Mouse (Mus musculus) layer of hippocampus, adult 9-10 months (tissue): ENCODE data around the gene Spink8.
"Not testable (repeated sequence)": the region's sequence is repeated elsewhere in the genome, so short reads cannot be mapped to it uniquely, and the experiment has no call there.

Experiments used
- DNase-seq: peaks from one replicate; pipeline ENCODE4 v3.0.0; 2022; ENCODE audit warnings: low spot score

Gene Spink8

GRCm38 (mm10) chr9:109811980-109812379 is at the start of gene Spink8:
Gene Spink8, plus strand, starts transcription at chr9:109812280.
- no peak for DNase-seq

DNA sequence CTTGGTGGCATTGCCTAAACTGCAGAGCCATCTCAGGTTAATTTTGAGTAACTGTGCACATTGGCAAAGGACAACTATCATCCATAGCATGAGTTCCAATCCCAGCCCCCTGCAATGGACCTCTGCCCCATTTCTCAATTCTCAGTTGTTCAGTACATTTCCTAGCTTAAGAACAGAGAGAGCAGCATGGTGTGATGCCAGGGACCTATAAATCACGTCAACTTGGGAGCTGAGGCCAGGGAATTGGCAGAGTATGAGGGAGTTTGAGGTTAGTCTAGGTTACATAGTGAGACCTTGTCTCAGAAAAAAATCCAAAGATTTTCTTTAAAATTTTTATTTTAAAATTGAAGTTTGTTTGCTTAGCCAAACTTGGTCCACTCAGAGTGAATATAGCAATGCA is 45.2 kb upstream of the Spink8 start:
- not testable (repeated sequence) for DNase-seq

GRCm38 (mm10) chr9:109790570-109790969 is 21.5 kb upstream of the Spink8 start, which contains the start of gene Fbxw27:
Gene Fbxw27, minus strand, starts transcription at chr9:109790670.
- not testable (repeated sequence) for DNase-seq

GRCm38 (mm10) chr9:109795221-109795620 is 16.9 kb upstream of the Spink8 start:
- no peak for DNase-seq

- no peak for DNase-seq
These were observed 16.3 kb upstream of the Spink8 start for GRCm38 (mm10) chr9:109795811-109796210.

DNA sequence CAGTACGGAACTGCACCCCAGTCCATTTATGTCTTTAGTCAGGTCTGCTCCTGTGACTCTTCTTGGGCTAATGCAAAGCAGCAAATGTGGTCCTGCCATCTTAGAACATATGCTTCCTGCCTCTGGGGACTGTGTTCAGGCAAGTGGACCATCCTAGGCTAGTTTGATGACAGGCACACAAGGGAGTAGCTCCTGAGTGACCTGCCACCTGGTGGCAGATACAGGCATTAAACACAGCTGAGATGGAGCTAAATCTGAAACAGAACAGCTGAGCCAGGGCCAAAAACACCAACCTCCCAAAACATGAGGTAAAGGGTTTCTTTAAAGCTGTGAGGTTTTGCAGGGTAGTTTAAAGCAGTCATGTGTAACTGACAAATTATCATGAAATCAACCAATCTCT is 14.0 kb upstream of the Spink8 start:
- DNase-seq = no peak

DNA sequence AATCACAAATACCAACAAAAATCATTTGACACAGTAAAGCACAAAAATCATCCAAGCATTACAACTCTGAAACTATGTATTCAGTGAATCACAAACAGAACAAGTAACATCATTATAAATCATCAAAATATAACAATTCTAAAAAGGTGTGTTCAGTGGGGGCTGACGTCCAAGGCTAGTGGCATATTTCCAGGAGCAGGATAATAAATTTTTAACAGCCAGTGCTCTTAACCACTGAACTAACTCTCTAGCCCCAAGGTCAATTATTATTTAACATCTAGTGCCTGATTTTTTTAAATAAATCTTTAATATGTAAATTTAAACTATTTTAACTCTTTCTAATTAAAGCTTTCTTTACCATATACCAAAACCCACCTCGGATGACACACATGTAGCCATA is 6.5 kb upstream of the Spink8 start:
- DNase-seq = not testable (repeated sequence)

- DNase-seq = no peak
These were observed 5.8 kb upstream of the Spink8 start for GRCm38 (mm10) chr9:109806260-109806659.

DNA sequence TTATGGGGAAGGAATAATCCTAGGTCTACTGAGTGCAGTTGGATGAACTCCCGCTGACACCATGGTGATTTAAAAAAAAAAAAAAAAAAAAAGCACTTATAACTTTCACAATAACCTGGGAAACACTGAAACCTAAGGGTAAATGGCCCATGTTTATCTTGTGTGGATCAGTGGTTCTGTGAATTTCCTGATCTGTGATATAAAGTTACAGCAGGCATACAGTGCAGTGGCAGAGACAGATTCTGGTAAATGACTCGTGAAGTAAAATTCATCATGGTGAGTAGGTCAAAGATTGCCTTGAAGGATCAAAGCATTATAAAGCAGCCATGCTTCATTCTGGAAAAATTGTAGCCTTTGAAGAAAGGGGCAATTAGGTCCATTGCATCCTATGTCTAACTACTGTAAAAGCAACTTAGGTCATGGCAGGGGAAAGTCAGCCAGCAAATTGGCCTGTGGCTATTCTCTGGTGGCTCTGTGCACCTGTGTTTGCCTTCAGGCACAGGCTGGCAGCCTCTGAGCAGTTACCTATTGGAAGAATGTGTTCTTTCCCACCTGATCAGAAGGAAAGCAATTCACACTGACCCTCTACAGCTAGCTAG is 5.3 kb upstream of the Spink8 start:
- no peak for DNase-seq

DNA sequence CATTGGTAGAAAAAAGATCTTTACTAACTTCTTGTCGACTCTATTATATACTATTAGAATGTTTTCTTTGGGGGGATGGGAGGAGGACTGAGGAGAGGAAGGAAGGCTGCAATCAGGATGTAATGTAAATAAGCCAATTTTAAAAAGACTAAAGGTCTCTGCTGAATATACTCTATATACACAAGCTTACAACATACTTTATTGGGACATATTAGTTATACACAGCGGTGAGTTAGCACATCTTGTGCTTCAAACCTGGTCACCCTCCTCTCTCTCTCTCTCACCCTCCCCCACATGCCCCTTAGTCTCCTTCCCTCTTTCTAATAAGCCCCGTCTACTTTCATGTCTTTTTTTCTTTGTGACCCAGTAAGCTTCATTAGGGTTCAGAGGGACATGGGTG is 4.2 kb upstream of the Spink8 start:
- DNase-seq = no peak

DNA sequence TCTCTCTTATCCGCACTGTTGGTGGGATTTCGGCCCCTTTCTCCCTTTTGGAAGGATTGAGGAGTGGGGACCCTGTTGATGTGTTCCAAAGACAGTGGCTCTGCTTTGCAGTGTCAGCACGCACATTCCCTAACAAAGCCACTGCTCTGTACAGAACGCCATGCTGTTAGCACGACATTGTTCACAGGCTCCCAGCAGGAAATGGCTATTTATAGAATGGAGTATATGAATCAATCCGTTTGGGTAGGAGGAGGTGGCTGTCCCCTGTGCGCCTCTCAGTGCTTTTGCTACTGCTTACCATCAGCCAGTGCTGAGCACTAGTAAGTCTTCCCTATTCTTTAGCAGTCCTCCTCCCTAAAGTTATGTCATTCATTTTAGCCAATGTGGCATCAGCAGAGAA is 1.3 kb downstream of the Spink8 start:
- DNase-seq = no peak

DNA sequence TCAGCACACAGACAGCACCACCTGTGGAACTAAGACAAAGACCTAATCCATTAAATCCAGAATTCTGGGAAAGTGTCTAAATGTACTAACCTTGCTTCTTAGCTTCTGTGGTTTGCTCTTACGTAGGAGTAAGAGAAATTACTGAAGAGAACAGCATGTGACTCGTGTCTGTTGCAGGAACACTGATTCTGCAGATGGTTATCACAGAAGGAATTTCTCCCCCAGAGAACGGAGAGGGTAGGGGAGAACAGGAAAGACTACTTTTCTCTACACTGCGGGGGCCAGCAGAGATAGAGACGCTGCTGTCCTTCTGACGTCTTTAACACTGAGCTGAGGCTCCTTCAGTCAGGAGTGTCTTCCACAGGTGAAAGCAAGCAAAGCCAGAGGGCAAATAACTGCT is 4.3 kb downstream of the Spink8 start:
- no peak for DNase-seq

- no peak for DNase-seq
These were observed 13.7 kb downstream of the Spink8 start for GRCm38 (mm10) chr9:109825739-109826138.

DNA sequence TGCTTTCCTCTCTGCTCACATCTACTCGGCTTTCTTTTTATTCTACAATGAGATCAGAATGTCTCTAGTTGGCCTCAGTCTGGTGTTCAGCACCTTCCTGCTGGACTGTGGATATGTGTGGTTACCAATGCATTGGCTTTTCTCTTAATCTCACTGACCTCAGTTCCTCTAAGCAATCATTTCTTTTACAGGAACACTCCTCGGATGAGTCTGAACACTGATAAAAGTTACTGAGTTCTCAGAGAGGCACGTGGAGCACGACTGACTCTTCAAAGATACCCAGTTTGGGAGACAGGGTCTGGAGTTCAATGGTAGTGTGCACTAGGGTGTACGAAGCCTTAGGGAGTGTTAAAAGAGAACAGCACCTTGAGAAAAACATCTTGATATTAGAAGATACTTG is 14.1 kb downstream of the Spink8 start:
- DNase-seq = no peak

DNA sequence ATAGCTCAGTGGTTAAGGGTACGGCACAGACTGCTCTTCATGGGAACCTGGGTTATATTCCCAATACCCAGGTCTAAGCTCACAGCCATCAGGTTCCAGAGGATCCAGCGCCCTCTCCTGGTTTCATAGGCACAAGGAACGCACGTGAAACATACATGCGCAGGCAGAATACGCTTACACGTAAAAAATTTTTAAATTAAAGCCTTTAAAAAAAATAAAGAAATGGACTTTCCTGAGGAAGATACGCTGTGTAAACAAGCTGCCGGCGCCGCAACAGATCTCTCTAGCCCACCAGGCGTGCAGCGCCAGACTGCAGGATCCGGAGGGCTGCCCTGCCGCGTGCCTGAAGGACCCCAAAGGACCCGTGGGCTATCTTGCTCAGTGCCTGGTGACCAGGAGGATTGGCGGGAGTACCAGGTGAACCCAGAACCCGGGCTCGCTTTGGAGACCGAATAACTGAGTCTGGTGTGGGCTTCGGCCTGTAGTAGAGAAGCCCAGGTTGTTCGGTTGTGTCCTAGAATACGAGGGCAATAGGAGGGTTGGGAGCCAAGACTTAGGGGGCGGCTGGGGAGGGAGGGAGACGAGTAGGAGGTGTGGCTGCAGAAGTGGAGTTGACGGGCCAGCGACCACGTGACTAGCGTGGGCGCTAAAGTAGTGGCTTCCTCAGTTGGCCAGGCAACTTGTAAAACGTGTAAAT is 20.5 kb downstream of the Spink8 start, which contains the start of gene Nme6:
TSS of gene Nme6 (plus strand) at position 359 of the 697 bp plus-strand sequence.
- DNase-seq = peak; percentile 52

GRCm38 (mm10) chr9:109833088-109833412 is 21.0 kb downstream of the Spink8 start:
- DNase-seq = no peak

GRCm38 (mm10) chr9:109849312-109849758 is 37.3 kb downstream of the Spink8 start, which contains the start of gene Camp:
Gene Camp, minus strand, starts transcription at chr9:109849617.
- DNase-seq = no peak

- DNase-seq = no peak
These were observed 38.0 kb downstream of the Spink8 start for GRCm38 (mm10) chr9:109850099-109850498.

DNA sequence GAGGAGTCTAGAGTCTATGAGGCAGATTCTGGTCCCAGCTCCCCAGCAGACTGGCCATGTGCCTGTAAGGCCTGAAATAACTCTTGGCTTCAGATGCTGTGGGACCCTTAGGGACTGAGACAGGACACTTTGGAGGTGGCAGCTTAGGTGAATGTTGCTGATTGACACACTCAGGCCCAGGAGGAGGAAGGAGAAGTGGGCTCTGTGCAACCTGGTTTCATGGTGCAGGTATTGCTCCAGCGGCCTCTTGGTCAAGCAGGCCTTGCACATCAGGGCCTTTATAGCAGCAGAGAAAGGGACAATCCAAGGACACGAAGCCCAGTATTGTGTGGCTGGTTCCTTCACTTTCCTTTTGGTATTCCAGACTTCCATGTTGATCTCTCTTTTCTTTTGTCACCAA is 42.3 kb downstream of the Spink8 start:
- no peak for DNase-seq

GRCm38 (mm10) chr9:109855947-109856346 is 43.9 kb downstream of the Spink8 start:
- DNase-seq = no peak

DNA sequence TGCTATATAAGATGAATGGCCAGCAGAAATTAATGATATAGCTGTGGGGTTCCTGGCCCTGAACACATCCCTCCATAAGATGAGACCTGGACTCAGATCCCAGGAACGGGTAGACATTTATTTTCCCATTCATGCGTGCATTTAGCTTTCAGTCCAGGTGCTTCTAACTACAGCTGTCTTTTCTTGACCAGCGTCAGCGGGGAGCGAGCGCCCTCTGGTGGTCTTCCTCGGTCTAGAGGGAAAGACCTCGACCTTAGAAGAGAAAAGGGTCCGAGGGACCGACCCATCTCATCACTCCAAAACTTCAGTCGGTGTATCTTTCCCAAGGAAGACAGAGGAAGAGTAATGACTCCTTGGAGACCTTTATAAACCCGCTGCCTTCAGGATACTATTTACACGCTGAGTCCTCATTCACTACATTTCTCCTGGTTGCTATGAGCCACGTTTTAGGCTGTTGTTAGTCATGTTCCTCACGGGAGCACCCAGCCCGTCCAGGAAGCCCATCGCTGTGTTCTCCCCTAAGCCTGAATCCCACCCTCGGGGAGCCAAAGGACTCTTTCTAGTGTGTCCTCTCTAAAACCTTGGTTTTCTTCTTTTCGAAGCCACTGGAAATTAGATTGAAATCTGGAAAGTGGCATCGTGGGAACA is 50.4 kb downstream of the Spink8 start:
- peak; percentile 46 for DNase-seq

- no peak for DNase-seq
These were observed 51.0 kb downstream of the Spink8 start for GRCm38 (mm10) chr9:109863085-109863484.

DNA sequence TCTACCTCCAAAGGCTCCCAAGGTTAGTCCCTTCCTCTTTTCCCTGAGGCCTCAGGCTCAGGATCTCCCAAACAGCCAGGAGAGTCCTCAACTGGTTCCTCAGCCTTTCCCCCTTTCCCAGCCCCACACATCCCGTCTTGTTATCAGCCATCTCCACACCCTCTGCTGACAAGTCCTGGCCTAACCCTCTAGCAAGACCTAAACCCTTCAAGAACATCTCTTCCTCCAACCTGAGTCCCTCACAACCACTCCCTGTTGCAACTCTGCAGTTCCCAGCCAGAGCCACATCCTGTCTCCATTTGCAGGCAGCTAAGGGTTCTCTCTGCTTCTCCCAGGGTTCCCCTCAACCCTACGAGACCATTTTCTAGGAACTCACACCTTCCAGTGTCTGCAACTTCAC is 54.1 kb downstream of the Spink8 start:
- DNase-seq = no peak
